Mouse (Mus musculus) retina, postnatal 7 days (tissue): ENCODE results near the gene Carns1.

Experiments used
- DNase-seq: peaks from one replicate; pipeline ENCODE4 v3.0.0-alpha.2; 2012; ENCODE audit warnings: low read depth, low spot score

The Carns1 gene

DNA sequence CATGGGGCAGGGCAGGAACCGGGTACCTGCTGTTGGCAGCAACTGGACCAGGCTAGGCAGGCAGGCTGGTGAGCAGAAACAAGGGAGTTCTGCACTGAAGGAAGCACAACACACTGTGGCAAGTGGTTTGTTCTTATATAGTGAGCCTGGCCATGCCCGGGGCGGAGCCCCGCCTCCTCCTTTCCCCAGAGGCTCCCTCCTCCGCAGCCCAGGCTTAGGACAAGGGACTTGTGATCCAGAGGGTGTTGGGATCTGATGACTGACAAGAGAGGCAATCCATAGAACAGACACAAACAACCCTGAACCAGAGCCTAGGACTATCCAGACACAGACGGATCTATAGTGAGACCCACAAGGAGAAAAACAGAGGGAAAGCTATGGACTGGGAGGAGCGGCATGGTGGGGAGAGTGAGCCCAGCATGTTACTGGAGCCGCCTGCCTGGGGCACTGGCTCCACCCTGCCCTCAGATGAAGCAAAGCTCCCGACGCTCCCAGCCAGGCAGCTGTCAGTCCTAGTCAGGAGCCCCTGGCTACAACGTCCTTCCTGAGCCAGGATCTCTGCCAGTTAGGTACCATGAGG, at the start of gene Carns1:
Gene Carns1 (minus strand): TSS at position 112 of the 580 bp plus-strand sequence.
- DNase-seq: peak; percentile 38

GRCm38 (mm10) chr19:4222165-4222564, 46.9 kb upstream of the Carns1 start:
- DNase-seq: no peak

- no peak for DNase-seq
These were observed 45.9 kb upstream of the Carns1 start for GRCm38 (mm10) chr19:4220957-4221743.

DNA sequence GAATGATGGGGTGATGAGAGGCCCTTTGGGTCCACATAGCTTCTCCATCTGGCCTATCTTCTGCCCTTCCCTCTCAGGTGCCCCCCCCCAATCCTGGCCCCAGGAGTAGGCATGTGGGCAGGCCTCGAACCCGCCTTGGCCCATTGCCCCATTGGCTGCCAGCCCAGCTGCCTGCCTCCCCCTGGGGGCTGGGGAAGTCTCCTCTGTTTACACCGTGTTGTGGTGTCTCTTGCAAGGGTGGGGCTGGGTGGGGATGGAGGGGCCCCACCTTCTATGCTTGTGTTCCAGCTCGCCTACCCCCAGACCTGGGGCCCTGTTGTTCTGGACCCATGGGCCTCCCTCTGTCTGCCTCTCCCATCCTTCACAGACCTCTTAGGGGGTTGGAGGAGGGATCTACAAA, 45.1 kb upstream of the Carns1 start:
- no peak for DNase-seq

DNA sequence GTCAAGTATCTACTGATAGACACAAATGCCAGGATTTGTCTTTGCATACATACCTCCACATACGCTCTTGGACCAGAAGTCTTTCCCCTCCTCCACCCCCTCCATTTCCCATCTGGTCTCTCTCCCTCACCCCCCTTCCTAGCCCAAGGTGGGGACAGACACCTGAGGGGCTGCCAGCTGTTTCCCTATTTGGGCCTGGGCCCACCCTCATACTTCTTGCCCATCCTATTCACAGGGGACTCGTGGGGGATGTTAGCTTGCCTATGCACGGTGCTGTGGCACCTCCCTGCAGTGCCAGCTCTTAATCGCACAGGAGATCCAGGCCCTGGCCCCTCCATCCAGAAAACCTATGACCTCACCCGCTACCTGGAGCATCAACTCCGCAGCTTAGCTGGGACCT, 44.7 kb upstream of the Carns1 start:
- DNase-seq: no peak

GRCm38 (mm10) chr19:4218784-4219183, 43.5 kb upstream of the Carns1 start:
- DNase-seq: no peak

GRCm38 (mm10) chr19:4218293-4218692, 43.0 kb upstream of the Carns1 start:
- DNase-seq: no peak

DNA sequence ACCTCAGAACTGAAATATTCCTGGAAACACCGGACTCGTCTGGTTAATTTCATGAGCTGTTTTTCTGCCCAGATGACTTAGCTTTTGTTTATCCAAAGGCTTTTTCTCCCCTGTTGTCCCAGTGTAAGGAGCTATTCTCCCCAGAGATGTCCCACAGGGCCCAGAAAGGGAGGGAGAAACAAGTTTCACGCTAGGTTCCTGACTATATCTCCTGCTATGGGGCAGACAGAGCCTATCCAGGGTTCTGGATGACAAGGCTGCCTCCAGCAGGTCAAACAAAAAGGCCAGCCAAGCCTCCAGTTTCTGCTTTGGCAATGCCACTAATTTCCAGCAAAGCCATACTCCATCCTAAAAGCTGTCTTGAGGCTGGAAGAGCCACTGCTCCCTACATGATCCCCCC, 42.6 kb upstream of the Carns1 start:
- DNase-seq: no peak

DNA sequence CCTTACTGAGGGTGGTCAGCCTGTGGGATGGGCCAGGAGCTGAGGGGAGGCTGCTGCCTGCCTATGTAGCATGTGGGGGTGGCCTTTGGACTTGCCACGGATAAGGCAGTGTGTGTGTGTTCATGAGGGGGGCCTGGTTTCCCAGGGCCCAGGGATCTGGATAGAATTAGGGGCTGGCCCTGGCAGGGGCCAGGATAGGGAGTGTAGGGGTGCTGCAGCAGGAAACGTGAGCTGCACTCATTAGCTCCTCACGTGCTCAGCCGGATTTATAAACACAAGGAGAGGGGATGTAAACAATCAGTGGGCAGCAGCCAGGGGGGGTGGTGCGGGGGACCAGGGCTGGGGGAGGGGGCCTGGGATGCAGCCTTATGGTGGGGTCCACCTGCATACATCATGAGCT, 41.9 kb upstream of the Carns1 start:
- DNase-seq: no peak

- DNase-seq: no peak
These were observed 40.9 kb upstream of the Carns1 start for GRCm38 (mm10) chr19:4216041-4216685.

DNA sequence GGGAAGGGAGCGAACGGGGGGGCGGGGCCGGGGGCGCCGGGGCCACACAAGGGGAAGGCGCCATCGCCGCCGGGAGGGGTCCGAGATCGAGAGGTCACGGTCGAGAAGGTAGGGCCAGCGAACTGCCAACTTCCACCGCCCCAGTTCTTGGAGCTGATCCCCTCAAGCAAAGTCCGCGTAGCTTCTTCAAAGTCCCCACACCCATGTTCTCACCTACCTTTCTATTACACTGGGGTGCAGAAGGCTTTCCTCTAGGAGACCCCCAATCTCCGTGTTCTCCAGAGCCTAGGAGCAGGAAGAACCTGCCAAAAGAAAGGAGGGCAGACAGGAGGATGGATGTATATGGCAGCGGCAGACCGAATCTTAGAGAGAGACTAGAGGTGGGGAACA, 40.2 kb upstream of the Carns1 start:
- DNase-seq: no peak

DNA sequence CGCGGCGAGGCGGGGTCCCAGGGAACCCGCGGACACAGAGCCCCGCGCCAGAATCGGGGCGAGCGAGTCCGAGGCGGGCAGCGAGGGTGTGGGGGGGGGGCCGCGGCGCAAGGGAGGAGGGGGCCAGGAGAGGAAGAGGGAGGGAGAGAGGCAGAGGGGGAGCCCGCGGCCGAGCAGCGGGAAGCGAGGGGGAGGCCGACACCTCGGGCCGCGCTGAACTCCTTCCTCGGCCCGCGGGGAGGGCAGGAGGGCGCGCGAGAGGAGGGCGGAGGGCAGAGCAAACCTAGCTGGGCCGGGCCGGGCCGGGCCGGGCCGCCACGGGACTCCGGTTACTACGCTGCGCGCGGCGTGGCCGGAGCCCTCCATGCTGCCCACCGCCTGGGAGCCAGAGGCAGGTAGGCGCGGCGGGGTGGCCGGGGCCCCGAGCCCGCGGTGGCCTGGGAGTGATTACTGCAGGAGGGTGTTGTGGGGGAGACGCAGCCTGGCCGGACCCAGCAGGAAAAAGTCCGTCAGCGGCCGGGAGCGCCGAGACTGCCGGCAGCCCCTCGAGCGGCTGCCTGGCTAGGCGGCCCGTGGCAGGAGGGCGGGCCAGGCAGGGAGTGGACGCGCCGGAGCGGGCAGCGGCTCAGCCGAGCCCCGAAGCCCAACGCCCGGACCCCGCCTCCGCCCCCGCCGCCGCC, 39.6 kb upstream of the Carns1 start:
- no peak for DNase-seq

GRCm38 (mm10) chr19:4214071-4214770, 38.9 kb upstream of the Carns1 start, which contains the start of the genes Clcf1 and AC109138.7:
Gene Clcf1, plus strand, starts transcription at chr19:4214238.
Gene AC109138.7, plus strand, starts transcription at chr19:4214357.
- DNase-seq: no peak

- no peak for DNase-seq
These were observed 38.3 kb upstream of the Carns1 start for GRCm38 (mm10) chr19:4213524-4213974.

GRCm38 (mm10) chr19:4211891-4212588, 36.8 kb upstream of the Carns1 start:
- no peak for DNase-seq

DNA sequence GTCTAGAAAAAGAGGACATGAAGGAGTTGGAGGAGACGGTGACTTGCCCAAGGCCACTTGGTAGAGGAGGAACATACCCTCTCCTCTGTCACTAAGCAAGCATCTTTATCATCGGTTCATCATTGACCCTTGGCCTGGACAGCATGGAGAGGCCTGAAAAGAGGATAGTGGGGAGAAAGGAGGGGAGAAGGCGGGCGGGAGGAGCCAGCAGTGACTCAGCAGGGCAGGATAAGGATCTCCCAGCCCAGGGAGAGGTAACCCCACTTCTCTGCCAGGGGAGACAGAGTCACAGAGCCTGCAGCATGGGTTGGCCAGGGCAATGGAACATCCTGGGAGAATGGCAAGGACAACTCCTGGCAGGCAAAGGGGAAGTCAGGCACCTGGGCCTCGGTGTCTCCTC, 33.3 kb upstream of the Carns1 start:
- DNase-seq: no peak

GRCm38 (mm10) chr19:4206971-4207370, 31.7 kb upstream of the Carns1 start:
- DNase-seq: peak; percentile 72

DNA sequence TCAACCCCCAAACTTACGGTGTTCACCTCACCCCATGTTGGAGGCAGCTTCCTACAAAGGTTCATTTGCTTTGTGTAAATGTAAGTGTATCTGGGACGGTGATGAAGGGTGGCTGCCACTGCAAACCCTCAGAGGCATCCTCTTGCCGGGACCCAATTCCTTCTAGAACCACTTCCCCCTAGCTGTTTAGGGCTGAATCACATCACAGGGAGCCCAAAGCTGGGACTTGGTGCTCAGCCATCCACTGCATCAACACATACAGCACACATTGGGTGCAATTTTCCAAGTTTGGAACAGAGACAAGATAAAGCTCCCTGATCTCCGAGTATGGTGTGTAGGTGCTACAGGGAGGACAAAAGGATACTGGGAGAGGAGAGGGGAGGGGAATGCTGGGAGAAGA, 29.6 kb upstream of the Carns1 start:
- no peak for DNase-seq

DNA sequence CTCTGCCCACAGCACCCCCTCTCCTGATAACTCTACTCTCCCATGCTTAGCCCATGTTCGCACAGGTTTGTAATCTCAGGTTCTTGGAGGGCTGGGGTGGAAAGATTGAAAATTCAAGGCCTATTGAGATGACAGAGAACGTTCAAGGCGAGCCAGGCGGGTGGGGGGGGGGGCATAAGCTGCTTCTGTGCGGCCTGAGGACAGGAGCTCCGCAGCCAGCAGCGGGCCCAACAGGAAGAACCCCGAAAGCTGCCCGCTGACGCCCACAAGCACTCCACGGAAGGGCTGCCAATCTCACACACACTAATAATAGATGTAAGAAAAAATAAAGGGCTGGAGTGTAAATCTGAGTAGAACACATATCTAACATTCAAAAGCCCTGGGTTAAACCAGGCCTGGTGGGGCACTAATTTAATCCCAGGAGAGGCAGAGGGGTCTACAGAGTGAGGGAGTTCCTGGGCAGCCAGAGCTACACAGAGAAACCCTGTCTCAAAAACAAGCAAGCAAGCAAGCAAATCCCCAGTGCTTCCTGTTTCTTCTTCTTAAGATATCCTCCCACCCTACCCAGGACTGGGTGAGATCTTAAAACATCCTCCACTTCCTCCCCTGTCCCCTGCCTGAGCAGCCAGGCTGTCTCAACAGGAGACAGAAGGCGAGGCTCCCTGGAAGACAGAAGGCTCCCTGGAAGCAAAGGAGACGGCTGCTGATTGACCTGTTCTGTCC, 28.5 kb upstream of the Carns1 start:
- DNase-seq: no peak

GRCm38 (mm10) chr19:4203148-4203547, 27.9 kb upstream of the Carns1 start:
- no peak for DNase-seq
